In the genomic region with DNA sequence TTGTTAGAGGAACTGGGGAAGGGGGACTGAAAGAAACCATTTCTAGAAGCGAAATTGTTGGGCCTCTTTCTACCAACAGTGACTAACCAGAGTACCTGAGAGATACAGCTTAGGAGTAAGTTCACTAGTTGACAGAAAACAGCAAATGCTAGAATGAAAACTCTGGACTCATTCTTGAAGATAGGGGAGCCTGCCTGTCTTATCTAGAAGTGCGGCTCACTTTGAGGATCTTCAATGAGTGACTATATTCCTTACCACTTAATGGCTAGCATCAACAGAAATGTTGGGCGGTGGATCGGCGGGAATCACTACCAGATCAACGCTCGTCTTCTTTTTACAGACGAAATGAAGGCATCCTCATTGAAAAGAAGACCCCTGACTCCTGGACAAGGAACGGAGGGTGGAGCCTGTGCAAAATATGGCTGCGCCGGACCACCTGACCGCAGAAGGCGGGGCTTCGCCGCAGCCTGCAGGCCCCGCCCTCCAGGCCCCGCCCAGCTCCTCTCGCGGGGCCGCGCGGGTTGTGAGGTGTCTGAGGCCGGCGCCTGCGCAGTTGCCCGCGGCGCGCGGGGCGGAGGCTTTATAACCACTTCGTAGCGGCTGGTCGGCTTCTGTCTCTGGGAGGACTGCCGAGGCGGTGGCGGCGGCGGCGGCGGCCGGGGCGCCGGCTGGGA, we compare ENCODE assay signal across 8 mouse cellular contexts. TPM values are rescaled to one million over a fixed set of nuclear protein-coding genes. Genes with fewer than 3 reads are reported as not detected.
DNase-seq lines count a peak whose midpoint lies in the region; ATAC-seq and TF ChIP-seq lines count a peak whose summit lies in the region.

No protein-coding gene starts in this region.

- peak overlapping the region; percentile 96 for H3K4me2 ChIP-seq in forebrain, embryonic 15.5 days (replicated peaks)
- peak overlapping the region; percentile 100 for H3K4me2 ChIP-seq in lung, embryonic 14.5 days

- peak overlapping the region; percentile 95 for H3K27ac ChIP-seq in forebrain, embryonic 15.5 days (replicated peaks)
- H3K27ac ChIP-seq in layer of hippocampus, adult 2 months: peak overlapping the region; percentile 91
- peak overlapping the region; percentile 88 for H3K27ac ChIP-seq in lung, embryonic 14.5 days (ENCODE audit: low read depth)
- peak overlapping the region; percentile 61; the same call in 1 of the 2 replicates for H3K27ac ChIP-seq in olfactory bulb, adult 2 months (ENCODE audit: insufficient read depth, low read depth, low read length)
- H3K27ac ChIP-seq in thymus, adult 2 months (ENCODE audit: control insufficient read depth, insufficient read depth, low read length): no peak overlapping the region

- peak overlapping the region; percentile 87 for H3K9ac ChIP-seq in forebrain, embryonic 15.5 days (replicated peaks)
- peak overlapping the region; percentile 91 for H3K9ac ChIP-seq in lung, embryonic 14.5 days

- H3K9me3 ChIP-seq in forebrain, embryonic 15.5 days: no peaks in the 10 kb centered on the region
- H3K9me3 ChIP-seq in lung, embryonic 14.5 days (ENCODE audit: low read depth, low read length): no peaks in the 10 kb centered on the region

- 3% methylated on average over 43 of the region's 44 CpGs for WGBS in forebrain, embryonic 15.5 days
- 4% methylated on average over 39 of the region's 44 CpGs for WGBS in lung, embryonic 14.5 days
- 4% methylated on average over 40 of the region's 44 CpGs for WGBS in olfactory bulb, adult 2 months
- 6% methylated on average over 44 of the region's 44 CpGs for WGBS in thymus, adult 2 months

- H3K27me3 ChIP-seq in forebrain, embryonic 15.5 days: no peaks in the 10 kb centered on the region
- H3K27me3 ChIP-seq in lung, embryonic 14.5 days (ENCODE audit: insufficient read depth, low read length): no peaks in the 10 kb centered on the region
- H3K27me3 ChIP-seq in thymus, adult 2 months (ENCODE audit: control insufficient read depth, insufficient read depth, low read length): no peaks in the 10 kb centered on the region

- intact Hi-C loops in heart, postnatal 36 days (cut with DNase I): loop anchor here (2.0 kb wide), 1 partner anchor 65 kb away; no protein-coding TSS in a partner anchor

- peak; percentile 94 for DNase-seq in ES-CJ7 (ENCODE audit: low read depth, low spot score)
- DNase-seq in cerebellum, adult 11 months: peak; percentile 97
- peak; percentile 97 to 98 for DNase-seq in heart, postnatal 36 days
- peak; percentile 96 for DNase-seq in layer of hippocampus, adult 2 months (ENCODE audit: low spot score in 2 of 2)
- peak; percentile 99 for DNase-seq in lung, embryonic 14.5 days
- DNase-seq in thymus, adult 2 months: peak; percentile 94

- H3K4me1 ChIP-seq in forebrain, embryonic 15.5 days: peaks cover 22% of the 10 kb centered on the region
- H3K4me1 ChIP-seq in lung, embryonic 14.5 days (ENCODE audit: insufficient read depth): peaks cover 5% of the 10 kb centered on the region
- 0 out of 2 replicates have a peak, but pooled peaks cover 3% of the 10 kb centered on the region for H3K4me1 ChIP-seq in olfactory bulb, adult 2 months (ENCODE audit: control insufficient read depth, insufficient read depth, low read length)
- peaks cover 7% of the 10 kb centered on the region; the same call in 1 of the 2 replicates for H3K4me1 ChIP-seq in thymus, adult 2 months (replicated peaks; ENCODE audit: control insufficient read depth, insufficient read depth, low read length)

- TF ChIP-seq CTCF in layer of hippocampus, adult 2 months (conservative IDR thresholded peaks at IDR 0.05): no peak
- TF ChIP-seq CTCF in lung, embryonic 14.5 days (IDR thresholded peaks at IDR 0.05; ENCODE audit: low read depth): no peak
- no peak for TF ChIP-seq CTCF in olfactory bulb, adult 2 months (IDR thresholded peaks at IDR 0.05; ENCODE audit: insufficient read depth, low read depth, low read length)
- peak; percentile 73; the same call in 1 of the 2 replicates for TF ChIP-seq CTCF in thymus, adult 2 months (IDR thresholded peaks at IDR 0.05; ENCODE audit: borderline replicate concordance, control insufficient read depth, extremely low read depth, insufficient read depth, low read length, poor library complexity)

- peak overlapping the region; percentile 89 for H3K4me3 ChIP-seq in forebrain, embryonic 15.5 days
- H3K4me3 ChIP-seq in layer of hippocampus, adult 2 months: peak overlapping the region; percentile 92
- peak overlapping the region; percentile 86 for H3K4me3 ChIP-seq in lung, embryonic 14.5 days (ENCODE audit: low read depth, low read length)
- H3K4me3 ChIP-seq in olfactory bulb, adult 2 months (ENCODE audit: insufficient read depth, low read depth, low read length): peak overlapping the region; percentile 90
- peak overlapping the region; percentile 79 for H3K4me3 ChIP-seq in thymus, adult 2 months (ENCODE audit: control insufficient read depth, insufficient read depth, low read length)

- ATAC-seq in forebrain, embryonic 15.5 days (replicated peaks): peak; percentile 97
- peak; percentile 96 for ATAC-seq in lung, embryonic 14.5 days (ENCODE audit: insufficient read depth)

- TF ChIP-seq POLR2A in olfactory bulb, adult 2 months (IDR thresholded peaks at IDR 0.05; ENCODE audit: insufficient read depth, low read depth, low read length): peak; percentile 99
- TF ChIP-seq POLR2A in thymus, adult 2 months (IDR thresholded peaks at IDR 0.05; ENCODE audit: control insufficient read depth, extremely low read depth, insufficient read depth, low read length, poor library complexity): peak; percentile 97

- H3K36me3 ChIP-seq in forebrain, embryonic 15.5 days: no peaks in the 10 kb centered on the region
- no peaks in the 10 kb centered on the region for H3K36me3 ChIP-seq in lung, embryonic 14.5 days (ENCODE audit: insufficient read depth)
- no peaks in the 10 kb centered on the region for H3K36me3 ChIP-seq in thymus, adult 2 months (ENCODE audit: control insufficient read depth, insufficient read depth, low read length)

RNA-seq across cellular contexts. Expression of a gene that starts 0.4 kb away (rescaled TPM):
- polyA plus RNA-seq in forebrain, embryonic 15.5 days (2015; fragmentation: Nextera tagmentation; extraction: Ambion mirVana): 23.0 and 23.2 TPM in 2 replicates
- 10 to 100 TPM; 24.3 to 27.2 TPM for total RNA-seq in heart, postnatal 36 days (2021)
- 10 to 100 TPM; 41.0 to 42.4 TPM for total RNA-seq in layer of hippocampus, adult 2 months (2021)
- polyA plus RNA-seq in lung, embryonic 14.5 days (2014; fragmentation: Nextera tagmentation; extraction: Ambion mirVana): 7.9 and 8.5 TPM in 2 replicates
- not detected in 2 replicates for polyA plus RNA-seq in olfactory bulb, adult 2 months (2012; ENCODE audit: insufficient read depth, insufficient read length, low replicate concordance, missing spikeins)
- polyA plus RNA-seq in thymus, adult 2 months (2012; rRNA removed): 74.1 and 82.3 TPM in 2 replicates

RNA-seq across cellular contexts. Expression of a gene that starts 47.7 kb away (rescaled TPM):
- not detected in 2 replicates for polyA plus RNA-seq in forebrain, embryonic 15.5 days (2015; fragmentation: Nextera tagmentation; extraction: Ambion mirVana)
- not detected for total RNA-seq in heart, postnatal 36 days (2021)
- not detected for total RNA-seq in layer of hippocampus, adult 2 months (2021)
- 11.9 and 13.1 TPM in 2 replicates for polyA plus RNA-seq in lung, embryonic 14.5 days (2014; fragmentation: Nextera tagmentation; extraction: Ambion mirVana)
- not detected in 2 replicates for polyA plus RNA-seq in olfactory bulb, adult 2 months (2012; ENCODE audit: insufficient read depth, insufficient read length, low replicate concordance, missing spikeins)
- 3.9 and 5.5 TPM in 2 replicates for polyA plus RNA-seq in thymus, adult 2 months (2012; rRNA removed)
